Mouse (Mus musculus) forebrain, embryonic 13.5 days (tissue): ENCODE measurements around the gene AI661453. TPM values are rescaled to one million over a fixed set of nuclear protein-coding genes. Genes with fewer than 3 reads are reported as not detected.
"Not testable (repeated sequence)": the region's sequence is repeated elsewhere in the genome, so short reads cannot be mapped to it uniquely, and the experiment has no call there.

Experiments used
- ATAC-seq: fragments of 200-750 bp; cut with Nextera tagmentation; 2 replicates; pipeline ENCODE4 v1.8.0; 2017
- H3K27ac ChIP-seq: fragments of 300-500 bp; sonication (generic); 2 replicates; pipeline ENCODE4 v1.5.1; 2015; ENCODE audit warnings: inconsistent platforms, mild to moderate bottlenecking, moderate library complexity
- H3K27me3 ChIP-seq: fragments of 300-500 bp; sonication (generic); 2 replicates; pipeline ENCODE4 v1.6.1; 2015; ENCODE audit warnings: mild to moderate bottlenecking, inconsistent platforms
- H3K36me3 ChIP-seq: fragments of 300-500 bp; sonication (generic); 2 replicates; pipeline ENCODE4 v1.6.1; 2015; ENCODE audit warnings: mild to moderate bottlenecking, inconsistent platforms; ENCODE audit not compliant: poor library complexity, severe bottlenecking
- H3K4me1 ChIP-seq: fragments of 300-500 bp; sonication (generic); 2 replicates; pipeline ENCODE4 v1.6.1; 2015; ENCODE audit warnings: inconsistent platforms
- H3K4me2 ChIP-seq: fragments of 300-500 bp; sonication (generic); 2 replicates; pipeline ENCODE4 v1.6.1; 2015; ENCODE audit warnings: inconsistent platforms, mild to moderate bottlenecking, moderate library complexity
- H3K4me3 ChIP-seq: fragments of 300-500 bp; sonication (generic); 2 replicates; pipeline ENCODE4 v1.5.1; 2015; ENCODE audit warnings: mild to moderate bottlenecking, inconsistent platforms
- H3K9ac ChIP-seq: fragments of 300-500 bp; sonication (generic); 2 replicates; pipeline ENCODE4 v1.6.1; 2015; ENCODE audit warnings: mild to moderate bottlenecking, inconsistent platforms
- H3K9me3 ChIP-seq: fragments of 300-500 bp; sonication (generic); replicated peaks from 2 replicates; pipeline ENCODE4 v1.6.1; 2016; ENCODE audit warnings: inconsistent platforms
- WGBS: fragments of 180-500 bp; shearing (Covaris S2); methylation state at CpG from one replicate; pipeline ENCODE4 v1.1.7; 2015; 5-methylcytosine and 5-hydroxymethylcytosine counted together
- polyA plus RNA-seq: library from polyadenylated mRNA; unstranded; fragments of >200 nt; fragmentation: Nextera tagmentation; extraction: Ambion mirVana; gene quantifications from 2 replicates; pipeline ENCODE4 v1.2.1, GENCODE M21; 2015

Gene AI661453
- polyA plus RNA-seq = 0.13 and 0.16 TPM in 2 replicates

- H3K4me2 ChIP-seq = peak within 1 kb of the TSS; percentile 59
- peaks cover 16% of the 10 kb centered on the region for H3K4me1 ChIP-seq
- peak within 1 kb of the TSS; percentile 35 for H3K4me3 ChIP-seq
- peaks cover 62% of the 10 kb centered on the region for H3K27me3 ChIP-seq
- no peak within 1 kb of the TSS for H3K27ac ChIP-seq
- peak within 1 kb of the TSS; percentile 40; the same call in 1 of the 2 replicates for H3K9ac ChIP-seq
- H3K9me3 ChIP-seq = no peaks in the 10 kb centered on the region
- 2% methylated on average over 39 of the region's 45 CpGs for WGBS
- no peak for ATAC-seq
- no peaks in the 10 kb centered on the region for H3K36me3 ChIP-seq
Observed at GRCm38 (mm10) chr17:47436156-47436906, at the start of gene AI661453. Gene AI661453 (plus strand): TSS chr17:47436615.

DNA sequence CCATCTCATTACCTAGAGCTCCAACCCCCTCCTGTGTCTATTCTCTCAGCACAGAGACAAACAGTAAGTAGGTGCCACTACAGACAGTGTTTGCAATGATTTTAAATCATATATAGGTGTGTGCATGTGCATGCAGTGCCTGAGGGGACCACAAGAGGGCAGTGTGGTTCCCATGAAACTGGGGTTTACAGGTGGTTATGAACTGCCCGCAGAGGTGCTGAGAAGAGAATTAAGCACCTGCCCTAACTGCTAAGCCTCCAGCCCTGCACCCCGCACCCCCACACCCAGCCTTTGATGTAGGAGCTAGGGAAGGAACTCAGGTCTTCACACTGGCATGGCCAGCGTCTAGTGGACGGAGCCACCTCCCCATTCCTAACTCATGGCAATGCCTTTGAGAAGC lies 49.8 kb upstream of the AI661453 start:
- no peaks in the 10 kb centered on the region for H3K36me3 ChIP-seq
- 62% methylated on average over 4 of the region's 4 CpGs for WGBS
- H3K27ac ChIP-seq = no peak overlapping the region
- 0 out of 2 replicates have a peak, but pooled peaks cover 3% of the 10 kb centered on the region for H3K4me1 ChIP-seq
- no peaks in the 10 kb centered on the region for H3K9me3 ChIP-seq
- no peak overlapping the region for H3K4me3 ChIP-seq
- H3K9ac ChIP-seq = no peak overlapping the region
- no peak for ATAC-seq
- H3K27me3 ChIP-seq = 0 out of 2 replicates have a peak, but pooled peaks cover under 1% of the 10 kb centered on the region
- no peak overlapping the region for H3K4me2 ChIP-seq

DNA sequence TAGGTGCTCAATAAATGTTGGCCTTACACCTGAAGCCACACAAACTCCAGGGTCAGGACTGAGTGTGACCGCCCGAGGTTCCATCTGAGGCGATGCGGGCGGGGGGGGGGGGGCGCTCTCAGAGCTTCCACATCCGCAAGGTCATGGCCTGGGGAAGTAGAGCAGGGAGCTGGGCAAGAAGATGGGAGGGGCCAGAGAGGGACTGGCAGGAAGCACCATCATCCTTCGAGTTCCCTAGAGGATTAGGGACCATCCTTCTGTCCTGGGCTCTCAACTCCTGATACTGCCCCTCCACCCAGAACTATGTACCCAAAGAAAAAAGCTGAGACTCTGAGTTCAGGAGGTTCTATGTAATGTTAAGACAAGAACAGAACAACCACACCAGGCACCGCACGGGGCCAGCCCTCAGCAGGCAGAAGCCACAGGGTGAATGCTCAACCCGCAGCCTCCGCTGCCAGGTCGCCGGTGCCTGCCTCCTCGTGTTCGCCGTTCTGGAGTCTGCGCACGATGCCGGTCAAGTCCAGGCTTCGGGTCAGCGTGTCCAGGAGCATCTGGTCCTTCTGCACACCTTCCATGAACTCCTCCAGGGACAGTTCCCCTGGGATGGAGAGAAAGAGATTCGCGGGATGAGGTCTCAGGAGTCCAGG lies 42.1 kb upstream of the AI661453 start:
- H3K4me3 ChIP-seq = peak overlapping the region; percentile 10; the same call in 1 of the 2 replicates
- peaks cover 63% of the 10 kb centered on the region for H3K27me3 ChIP-seq
- H3K9ac ChIP-seq = no peak overlapping the region

DNA sequence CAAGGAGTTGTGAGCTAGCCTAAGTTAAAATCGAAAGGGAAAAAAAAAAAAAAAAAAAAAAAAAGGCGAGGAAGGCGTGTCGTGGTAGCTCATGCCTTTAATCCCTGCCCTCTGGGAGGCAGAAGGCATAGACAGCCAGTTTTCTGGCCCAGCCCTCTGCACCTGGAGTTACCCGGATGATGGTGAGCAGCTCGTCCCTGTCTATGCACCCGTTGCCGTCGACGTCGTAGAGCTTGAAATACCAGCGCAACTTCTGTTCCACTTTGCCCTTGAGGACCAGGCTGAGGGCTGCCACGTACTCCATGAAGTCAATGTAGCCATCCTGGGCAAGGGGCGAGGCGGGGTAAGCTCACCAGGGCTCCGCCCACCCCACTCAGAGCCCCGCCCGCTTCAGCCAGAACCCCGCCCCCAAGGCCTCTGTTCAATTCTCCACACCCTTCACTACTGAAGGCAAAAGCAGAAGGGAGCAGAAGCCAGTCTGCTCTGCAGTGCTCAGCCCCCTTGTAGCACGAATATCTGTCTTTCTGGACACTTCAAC lies 41.0 kb upstream of the AI661453 start:
- peak; percentile 51 for ATAC-seq
- Histone ChIP-seq H3K4me2 (peak overlapping the region; percentile 41), H3K4me1 (peaks cover 4% of the 10 kb centered on the region; the same call in 1 of the 2 replicates), H3K9ac (no peak overlapping the region), H3K36me3 (no peaks in the 10 kb centered on the region), H3K27me3 (peaks cover 74% of the 10 kb centered on the region), H3K9me3 (no peaks in the 10 kb centered on the region; the same call in 1 of the 2 replicates), H3K27ac (no peak overlapping the region), H3K4me3 (peak overlapping the region; percentile 21)
- 3% methylated on average over 18 of the region's 20 CpGs for WGBS

More for the DNA sequence above, 42.1 kb upstream of the AI661453 start:
- H3K36me3 ChIP-seq = no peaks in the 10 kb centered on the region
- H3K9me3 ChIP-seq = no peaks in the 10 kb centered on the region; the same call in 1 of the 2 replicates
- no peak for ATAC-seq
- peaks cover 4% of the 10 kb centered on the region; the same call in 1 of the 2 replicates for H3K4me1 ChIP-seq
- H3K27ac ChIP-seq = no peak overlapping the region
- 29% methylated on average over 24 of the region's 24 CpGs for WGBS
- peak overlapping the region; percentile 41 for H3K4me2 ChIP-seq

DNA sequence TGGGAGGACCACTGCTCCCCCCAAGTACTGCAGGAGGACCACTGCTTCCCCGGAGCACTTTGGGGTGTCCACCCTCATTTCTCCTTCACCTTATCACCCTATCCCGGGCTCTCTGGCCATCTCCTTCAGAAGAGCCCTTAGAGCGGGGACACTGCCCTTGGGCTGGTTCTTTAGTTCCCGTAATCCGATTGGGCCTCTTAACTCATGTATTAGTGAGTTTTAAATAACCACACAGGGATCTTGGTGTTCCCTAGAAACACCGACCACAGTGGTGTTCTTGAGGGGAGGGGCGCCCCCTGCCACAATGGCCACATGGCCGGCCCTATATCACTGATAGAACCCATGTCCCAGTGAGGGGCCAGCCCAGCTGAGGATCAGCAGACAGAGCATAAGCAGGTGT lies 37.3 kb upstream of the AI661453 start:
- H3K27ac ChIP-seq = no peak overlapping the region
- no peak overlapping the region for H3K9ac ChIP-seq
- H3K36me3 ChIP-seq = no peaks in the 10 kb centered on the region
- WGBS = 83% methylated on average over 8 of the region's 8 CpGs
- peaks cover 61% of the 10 kb centered on the region for H3K27me3 ChIP-seq
- no peak overlapping the region for H3K4me3 ChIP-seq
- no peak overlapping the region for H3K4me2 ChIP-seq
- peaks cover 4% of the 10 kb centered on the region; the same call in 1 of the 2 replicates for H3K4me1 ChIP-seq
- ATAC-seq = no peak
- no peaks in the 10 kb centered on the region for H3K9me3 ChIP-seq

DNA sequence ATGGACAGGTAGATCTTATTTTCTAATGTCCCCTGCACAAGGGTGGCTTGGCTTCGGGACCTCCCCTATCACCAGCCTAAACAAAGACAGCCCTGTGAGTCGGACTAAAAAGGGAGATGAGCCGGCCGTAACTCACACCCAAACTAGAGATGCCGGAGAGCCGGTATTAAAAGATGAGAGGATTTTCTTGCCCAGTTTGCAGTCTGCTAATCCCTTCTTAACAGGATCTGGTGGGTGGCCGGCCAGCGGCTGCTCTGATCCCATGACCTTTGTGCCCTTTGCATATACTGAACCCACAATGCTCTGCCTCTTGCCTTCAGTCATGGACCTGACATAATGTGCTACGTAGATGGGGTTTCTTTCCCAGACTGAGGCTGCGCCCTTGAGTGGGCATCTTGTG lies 36.0 kb upstream of the AI661453 start, which contains the start of gene Guca1a:
Gene Guca1a (minus strand): TSS at position 134 of the 400 bp plus-strand sequence.
- WGBS = 13% methylated on average over 10 of the region's 10 CpGs

GRCm38 (mm10) chr17:47407717-47408557 lies 28.5 kb upstream of the AI661453 start:
- Histone ChIP-seq H3K27ac (no peak overlapping the region), H3K27me3 (peaks cover 68% of the 10 kb centered on the region), H3K4me3 (no peak overlapping the region), H3K4me1 (no peaks in the 10 kb centered on the region), H3K36me3 (no peaks in the 10 kb centered on the region), H3K9me3 (no peaks in the 10 kb centered on the region), H3K9ac (no peak overlapping the region), H3K4me2 (no peak overlapping the region)
- ATAC-seq = no peak
- 67% methylated on average over 10 of the region's 10 CpGs for WGBS

More for the DNA sequence above, 36.0 kb upstream of the AI661453 start, which contains the start of gene Guca1a:
- Histone ChIP-seq H3K4me1 (0 out of 2 replicates have a peak, but pooled peaks cover 2% of the 10 kb centered on the region), H3K27ac (no peak within 1 kb of the TSS), H3K9ac (no peak within 1 kb of the TSS), H3K36me3 (no peaks in the 10 kb centered on the region), H3K27me3 (peaks cover 52% of the 10 kb centered on the region), H3K9me3 (no peaks in the 10 kb centered on the region), H3K4me2 (no peak within 1 kb of the TSS), H3K4me3 (no peak within 1 kb of the TSS)
- no peak for ATAC-seq

DNA sequence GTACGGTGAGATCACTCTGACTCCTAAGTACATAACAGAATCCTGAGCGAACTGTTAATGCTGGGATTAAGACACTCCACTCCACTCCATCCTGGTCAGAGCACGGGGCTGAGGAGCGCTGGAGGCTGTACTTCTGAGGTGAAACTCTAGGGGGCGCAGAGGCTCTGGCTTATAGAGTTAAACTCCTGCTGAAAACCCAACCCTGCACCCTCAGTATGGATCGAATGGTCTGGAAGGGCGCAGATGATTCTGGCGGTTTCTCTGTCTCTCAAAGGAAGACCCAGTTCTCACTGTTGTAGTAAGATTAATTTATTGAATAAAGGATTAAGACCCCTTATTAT lies 27.9 kb upstream of the AI661453 start:
- H3K4me3 ChIP-seq = no peak overlapping the region
- H3K27ac ChIP-seq = no peak overlapping the region
- H3K4me1 ChIP-seq = no peaks in the 10 kb centered on the region
- H3K9me3 ChIP-seq = no peaks in the 10 kb centered on the region
- 18% methylated on average over 8 of the region's 8 CpGs for WGBS
- no peaks in the 10 kb centered on the region for H3K36me3 ChIP-seq
- no peak overlapping the region for H3K4me2 ChIP-seq
- H3K9ac ChIP-seq = no peak overlapping the region
- H3K27me3 ChIP-seq = peaks cover 74% of the 10 kb centered on the region
- ATAC-seq = no peak; the same call in 1 of the 2 replicates

- H3K9me3 ChIP-seq, H3K9ac ChIP-seq, H3K36me3 ChIP-seq, H3K27ac ChIP-seq, H3K4me1 ChIP-seq: not testable (repeated sequence)
- peak overlapping the region; percentile 60 for H3K4me2 ChIP-seq
- peaks cover 80% of the 10 kb centered on the region for H3K27me3 ChIP-seq
- peak overlapping the region; percentile 35 for H3K4me3 ChIP-seq
- WGBS = 3% methylated on average over 74 of the region's 74 CpGs
- peak; percentile 57 for ATAC-seq
Observed at GRCm38 (mm10) chr17:47409897-47410861, 26.2 kb upstream of the AI661453 start.

DNA sequence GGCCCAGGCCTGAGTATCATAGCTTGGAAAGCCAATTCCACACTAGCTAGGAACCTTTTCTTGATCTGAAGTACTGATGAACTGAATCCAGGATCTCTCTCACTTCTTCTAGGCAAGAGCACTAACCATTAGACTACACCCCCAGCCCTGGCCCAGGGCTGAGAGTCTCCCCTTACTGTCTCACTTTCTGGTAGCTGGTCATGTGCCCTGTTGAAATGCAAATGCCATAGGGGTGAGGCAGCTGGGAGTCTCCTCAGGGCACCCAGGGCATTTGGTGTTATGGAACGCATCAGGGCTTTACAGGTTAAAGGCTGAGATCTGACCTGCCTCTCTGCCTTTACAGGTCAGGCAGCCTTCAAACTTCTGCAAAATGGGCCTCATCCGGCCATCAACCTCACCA lies 16.2 kb upstream of the AI661453 start:
- no peak overlapping the region for H3K9ac ChIP-seq
- WGBS = 65% methylated on average over 2 of the region's 2 CpGs
- no peak for ATAC-seq

More for the DNA sequence above, 16.2 kb upstream of the AI661453 start:
- no peak overlapping the region for H3K4me3 ChIP-seq
- no peaks in the 10 kb centered on the region for H3K36me3 ChIP-seq
- H3K4me1 ChIP-seq = no peaks in the 10 kb centered on the region
- no peaks in the 10 kb centered on the region; the same call in 1 of the 2 replicates for H3K9me3 ChIP-seq
- H3K27me3 ChIP-seq = no peaks in the 10 kb centered on the region
- H3K27ac ChIP-seq = no peak overlapping the region
- H3K4me2 ChIP-seq = no peak overlapping the region
